Mouse (Mus musculus): ENCODE data around the gene Taldo1. TPM values are rescaled to one million over a fixed set of nuclear protein-coding genes. Genes with fewer than 3 reads are reported as not detected.

The Taldo1 gene
- polyA plus RNA-seq (2012; rRNA removed): 224 and 284 TPM in 2 replicates

DNA sequence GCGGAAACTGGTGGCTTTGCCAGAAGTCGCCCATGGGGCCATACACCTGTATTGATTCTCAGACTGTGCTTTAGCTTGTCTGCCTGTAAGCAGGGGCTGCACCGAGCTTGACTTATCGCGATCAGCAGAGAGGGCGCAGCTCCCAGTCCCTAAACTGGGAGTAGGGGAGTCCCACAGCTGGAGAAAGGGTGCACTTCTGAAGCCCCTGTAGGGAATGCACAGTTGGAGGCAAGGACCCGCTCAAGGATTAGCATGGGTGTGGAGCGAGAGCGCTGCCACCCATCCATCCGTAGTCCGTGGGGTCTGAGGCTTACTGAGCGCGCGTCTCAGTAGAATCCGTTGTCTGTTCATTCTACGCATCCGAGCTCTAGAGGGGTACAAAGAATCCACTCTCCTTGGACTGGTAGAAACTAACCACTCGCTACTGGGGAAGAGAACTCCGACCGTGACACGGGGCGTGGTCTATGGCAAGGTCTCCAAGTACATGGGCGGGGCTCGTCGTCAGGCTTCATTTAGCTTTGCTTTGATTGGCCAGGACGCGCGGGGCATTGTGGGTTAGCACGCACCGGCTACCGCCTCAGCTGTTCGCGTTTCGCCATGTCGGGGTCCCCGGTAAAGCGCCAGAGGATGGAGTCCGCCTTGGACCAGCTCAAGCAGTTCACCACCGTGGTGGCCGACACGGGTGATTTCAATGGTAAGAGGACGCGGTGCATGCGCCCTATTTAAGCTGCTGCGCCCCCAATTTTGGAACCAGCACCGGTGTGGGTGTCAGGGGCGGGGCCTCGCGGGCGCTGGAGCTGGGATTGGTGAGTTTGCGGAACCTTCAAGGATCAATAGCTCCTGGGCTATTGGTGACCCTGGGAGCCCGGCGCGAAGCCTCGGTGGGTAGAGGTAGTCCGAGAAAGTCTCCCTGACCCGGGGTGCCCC is at the start of gene Taldo1:
Taldo1 (plus strand) TSS at position 575 of the 927 bp plus-strand sequence.
- TF ChIP-seq CTCF (IDR thresholded peaks at IDR 0.05; ENCODE audit: borderline replicate concordance, extremely low read depth, insufficient read depth, insufficient read length) (no peak), POLR2A (IDR thresholded peaks at IDR 0.05; ENCODE audit: borderline replicate concordance, extremely low read depth, insufficient read depth, insufficient read length, poor library complexity, severe bottlenecking) (peak; percentile 25; the same call in 1 of the 2 replicates)
- peak; percentile 97 for DNase-seq (ENCODE audit: low read depth)

GRCm38 (mm10) chr7:141343230-141343629 is 48.8 kb upstream of the Taldo1 start:
- no peak for DNase-seq (ENCODE audit: low read depth)
- no peak for TF ChIP-seq POLR2A (IDR thresholded peaks at IDR 0.05; ENCODE audit: borderline replicate concordance, extremely low read depth, insufficient read depth, insufficient read length, poor library complexity, severe bottlenecking)
- no peak for TF ChIP-seq CTCF (IDR thresholded peaks at IDR 0.05; ENCODE audit: borderline replicate concordance, extremely low read depth, insufficient read depth, insufficient read length)

- DNase-seq (ENCODE audit: low read depth): no peak
- TF ChIP-seq POLR2A (IDR thresholded peaks at IDR 0.05; ENCODE audit: borderline replicate concordance, extremely low read depth, insufficient read depth, insufficient read length, poor library complexity, severe bottlenecking): no peak
- no peak for TF ChIP-seq CTCF (IDR thresholded peaks at IDR 0.05; ENCODE audit: borderline replicate concordance, extremely low read depth, insufficient read depth, insufficient read length)
Observed at GRCm38 (mm10) chr7:141343696-141344095, 48.3 kb upstream of the Taldo1 start.

DNA sequence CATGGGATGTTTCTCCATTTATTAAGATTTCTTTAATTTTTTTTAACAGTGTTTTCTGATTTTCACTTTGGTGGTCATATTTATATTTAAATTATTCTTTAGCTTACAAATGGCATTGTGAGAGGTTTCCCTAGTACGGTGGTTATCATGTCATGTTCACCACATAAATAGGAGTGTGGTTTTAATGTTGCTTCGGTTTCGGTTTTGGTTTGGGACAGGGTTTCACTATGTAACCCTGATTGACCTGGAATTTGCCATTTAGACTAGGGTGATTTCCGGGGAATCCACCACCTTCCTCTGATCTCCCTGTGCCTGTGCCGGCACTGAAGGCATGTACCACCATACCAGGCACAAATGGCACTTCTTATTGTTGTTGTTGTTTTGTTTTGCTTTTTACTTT is 47.2 kb upstream of the Taldo1 start:
- no peak for TF ChIP-seq CTCF (IDR thresholded peaks at IDR 0.05; ENCODE audit: borderline replicate concordance, extremely low read depth, insufficient read depth, insufficient read length)
- no peak for TF ChIP-seq POLR2A (IDR thresholded peaks at IDR 0.05; ENCODE audit: borderline replicate concordance, extremely low read depth, insufficient read depth, insufficient read length, poor library complexity, severe bottlenecking)

DNA sequence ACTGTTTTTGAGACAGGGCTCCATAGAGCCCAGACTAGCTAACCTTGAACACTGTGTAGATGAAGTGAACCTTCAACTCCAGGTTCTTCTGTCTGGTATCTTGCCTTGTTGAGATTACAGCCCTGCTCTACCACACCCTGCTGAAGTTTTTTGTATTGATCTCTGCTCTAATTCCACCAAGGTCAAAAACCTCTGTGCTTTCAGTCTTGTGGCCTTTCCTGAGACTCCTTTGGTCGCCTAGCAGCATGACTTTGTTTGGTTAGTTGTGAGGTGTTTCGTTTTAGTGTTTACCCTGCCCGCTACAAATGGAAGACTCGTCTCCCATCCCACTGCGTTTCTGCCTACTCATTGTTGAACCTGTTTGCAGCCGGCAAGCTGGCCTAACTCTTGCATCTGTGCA is 40.9 kb upstream of the Taldo1 start:
- no peak for TF ChIP-seq POLR2A (IDR thresholded peaks at IDR 0.05; ENCODE audit: borderline replicate concordance, extremely low read depth, insufficient read depth, insufficient read length, poor library complexity, severe bottlenecking)
- no peak for TF ChIP-seq CTCF (IDR thresholded peaks at IDR 0.05; ENCODE audit: borderline replicate concordance, extremely low read depth, insufficient read depth, insufficient read length)
- no peak for DNase-seq (ENCODE audit: low read depth)

More for the DNA sequence above, 47.2 kb upstream of the Taldo1 start:
- no peak for DNase-seq (ENCODE audit: low read depth)

- peak; percentile 50 for DNase-seq (ENCODE audit: low read depth)
- TF ChIP-seq CTCF (IDR thresholded peaks at IDR 0.05; ENCODE audit: borderline replicate concordance, extremely low read depth, insufficient read depth, insufficient read length) (no peak), POLR2A (IDR thresholded peaks at IDR 0.05; ENCODE audit: borderline replicate concordance, extremely low read depth, insufficient read depth, insufficient read length, poor library complexity, severe bottlenecking) (no peak)
Observed at GRCm38 (mm10) chr7:141355051-141355450, 36.9 kb upstream of the Taldo1 start.

- TF ChIP-seq POLR2A (IDR thresholded peaks at IDR 0.05; ENCODE audit: borderline replicate concordance, extremely low read depth, insufficient read depth, insufficient read length, poor library complexity, severe bottlenecking) (no peak), CTCF (IDR thresholded peaks at IDR 0.05; ENCODE audit: borderline replicate concordance, extremely low read depth, insufficient read depth, insufficient read length) (peak; percentile 30; the same call in 1 of the 2 replicates)
- peak; percentile 35 for DNase-seq (ENCODE audit: low read depth)
Observed at GRCm38 (mm10) chr7:141355626-141356326, 36.2 kb upstream of the Taldo1 start.

DNA sequence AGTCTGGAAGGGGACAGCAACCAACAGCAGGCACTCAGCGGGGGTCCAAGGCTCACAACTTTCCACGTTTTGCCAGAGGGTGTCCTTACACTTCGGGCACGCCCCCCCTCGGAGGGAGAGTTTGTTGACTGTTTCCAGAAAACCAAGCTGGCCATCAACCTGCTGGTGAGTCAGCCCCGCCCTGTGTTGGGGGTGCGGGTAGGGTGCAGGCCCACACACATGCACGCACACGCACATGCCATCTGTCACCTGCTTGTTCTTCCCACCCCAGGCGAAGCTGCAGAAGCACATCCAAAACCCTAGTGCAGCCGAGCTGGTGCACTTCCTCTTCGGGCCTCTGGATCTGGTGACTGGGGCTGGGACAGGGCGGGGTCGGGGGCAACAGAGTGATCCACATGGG is 35.0 kb upstream of the Taldo1 start:
- no peak for TF ChIP-seq CTCF (IDR thresholded peaks at IDR 0.05; ENCODE audit: borderline replicate concordance, extremely low read depth, insufficient read depth, insufficient read length)
- TF ChIP-seq POLR2A (IDR thresholded peaks at IDR 0.05; ENCODE audit: borderline replicate concordance, extremely low read depth, insufficient read depth, insufficient read length, poor library complexity, severe bottlenecking): no peak
- DNase-seq (ENCODE audit: low read depth): no peak

GRCm38 (mm10) chr7:141361510-141361909 is 30.5 kb upstream of the Taldo1 start:
- no peak for DNase-seq (ENCODE audit: low read depth)
- TF ChIP-seq POLR2A (IDR thresholded peaks at IDR 0.05; ENCODE audit: borderline replicate concordance, extremely low read depth, insufficient read depth, insufficient read length, poor library complexity, severe bottlenecking) (no peak), CTCF (IDR thresholded peaks at IDR 0.05; ENCODE audit: borderline replicate concordance, extremely low read depth, insufficient read depth, insufficient read length) (no peak)

DNA sequence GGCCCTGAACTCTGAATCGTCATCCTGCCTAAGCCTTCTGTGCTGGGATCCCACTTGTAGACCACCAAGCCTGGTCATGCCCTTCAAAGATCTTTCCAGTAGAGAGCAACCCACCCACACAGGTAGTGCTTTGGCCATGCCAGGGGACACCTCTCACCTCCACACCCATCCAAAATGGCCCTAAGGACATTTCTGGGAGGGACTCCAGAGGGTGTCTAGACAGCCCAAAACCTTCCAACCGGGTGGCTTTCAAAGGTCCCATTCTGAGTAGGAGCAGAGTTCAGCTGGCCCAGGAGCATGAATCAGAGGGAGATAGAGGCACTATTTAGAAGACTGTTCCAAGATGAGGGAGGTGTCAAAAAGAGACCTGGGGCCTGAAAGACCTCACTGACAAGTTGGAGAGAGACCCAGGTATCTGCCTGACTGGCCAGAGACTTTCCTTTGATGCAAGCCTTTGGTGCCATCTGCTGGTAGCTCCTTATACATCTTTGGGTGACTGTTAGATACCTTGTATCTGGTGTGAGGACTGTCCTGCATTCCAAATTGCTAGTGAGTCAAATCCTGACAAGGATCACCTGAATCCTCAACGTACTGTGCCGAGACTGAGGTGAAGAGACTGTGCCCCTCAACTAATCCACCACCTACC is 28.8 kb upstream of the Taldo1 start:
- peak; percentile 82 for DNase-seq (ENCODE audit: low read depth)
- TF ChIP-seq POLR2A (IDR thresholded peaks at IDR 0.05; ENCODE audit: borderline replicate concordance, extremely low read depth, insufficient read depth, insufficient read length, poor library complexity, severe bottlenecking) (no peak), CTCF (IDR thresholded peaks at IDR 0.05; ENCODE audit: borderline replicate concordance, extremely low read depth, insufficient read depth, insufficient read length) (peak; percentile 82; the same call in 1 of the 2 replicates)

DNA sequence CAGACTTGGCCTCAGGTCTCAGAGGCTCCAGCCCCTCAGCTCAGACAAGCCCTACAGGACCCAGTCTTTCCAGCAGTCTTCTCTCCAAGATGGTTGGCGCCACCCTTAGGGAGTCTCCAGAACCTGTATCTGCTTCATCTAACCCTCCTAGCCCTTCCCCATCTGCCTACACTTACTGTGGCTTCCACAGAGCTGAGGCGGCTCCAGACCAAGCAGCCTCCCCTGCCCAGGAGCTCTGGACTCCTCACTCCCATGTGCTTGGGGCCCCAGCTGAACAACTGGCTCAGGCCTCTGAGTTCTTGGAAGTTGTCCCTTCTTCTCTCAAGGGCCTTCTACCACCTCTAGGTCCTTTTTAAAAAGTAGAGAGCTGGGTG is 28.3 kb upstream of the Taldo1 start:
- DNase-seq (ENCODE audit: low read depth): no peak
- no peak for TF ChIP-seq CTCF (IDR thresholded peaks at IDR 0.05; ENCODE audit: borderline replicate concordance, extremely low read depth, insufficient read depth, insufficient read length)
- TF ChIP-seq POLR2A (IDR thresholded peaks at IDR 0.05; ENCODE audit: borderline replicate concordance, extremely low read depth, insufficient read depth, insufficient read length, poor library complexity, severe bottlenecking): no peak

Measured in brain, embryonic 14.5 days (tissue).